Mouse (Mus musculus): ENCODE results near the gene Dmbx1. TPM values are rescaled to one million over a fixed set of nuclear protein-coding genes. Genes with fewer than 3 reads are reported as not detected.
A peak's percentile ranks its signal among the peaks of the same experiment; 100 is the strongest.

Gene Dmbx1
- total and polyA plus RNA-seq, 2 experiments from 2014 or later = not detected

DNA sequence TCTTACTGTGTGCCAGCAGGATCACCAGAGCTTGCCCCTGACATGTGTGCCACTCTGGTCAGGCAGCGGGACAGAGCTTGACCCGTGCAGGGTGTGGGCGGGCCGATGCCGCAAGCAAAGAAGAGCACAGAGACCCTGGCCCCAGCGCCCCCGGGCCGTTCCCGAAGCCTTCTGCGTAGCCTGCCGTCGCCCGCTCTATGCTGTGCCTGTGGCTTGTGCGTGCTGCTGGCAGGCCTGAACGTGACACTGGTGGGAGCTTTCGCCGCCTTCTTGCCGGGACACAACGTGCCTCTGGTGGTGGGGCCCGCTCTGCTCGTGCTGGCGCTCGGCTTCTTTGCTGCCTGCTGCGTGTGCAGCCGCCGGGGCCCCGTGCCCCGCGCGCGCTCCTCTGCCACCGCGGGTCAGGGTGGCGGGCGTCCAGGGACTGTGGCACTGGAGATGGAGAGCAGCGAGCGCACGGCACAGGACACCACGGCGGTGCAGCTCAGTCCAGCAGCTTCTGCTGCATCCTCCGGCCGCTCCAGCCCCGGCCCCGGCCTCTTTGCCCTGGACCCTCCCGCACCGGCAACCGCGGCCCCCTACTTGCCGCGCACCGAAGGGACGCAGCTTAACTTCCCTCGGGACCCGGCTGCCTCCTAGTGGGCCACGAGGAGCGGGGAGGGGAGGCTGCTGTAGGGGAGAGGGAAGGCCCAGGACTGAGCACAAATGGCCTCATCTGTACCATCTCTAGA, 41.7 kb downstream of the Dmbx1 start:
- Histone ChIP-seq H3K9ac (replicated peaks; ENCODE audit: low read depth, low read length) (no peak overlapping the region; the same call in 1 of the 2 replicates), H3K36me3 (replicated peaks; ENCODE audit: control insufficient read depth, insufficient read depth, low read length) (no peaks in the 10 kb centered on the region), H3K4me2 (ENCODE audit: low read depth, low read length) (peak overlapping the region; percentile 62), H3K4me1 (ENCODE audit: control insufficient read depth, insufficient read depth) (peaks cover 6% of the 10 kb centered on the region), H3K27ac (ENCODE audit: low read depth) (no peak overlapping the region), H3K27me3 (ENCODE audit: control insufficient read depth, insufficient read depth, low read length) (peaks cover 69% of the 10 kb centered on the region), H3K9me3 (replicated peaks; ENCODE audit: control insufficient read depth, low read length) (no peaks in the 10 kb centered on the region), H3K4me3 (ENCODE audit: low read depth, low read length) (peak overlapping the region; percentile 41)
- no peak for DNase-seq (ENCODE audit: low spot score)
- peak; percentile 33 for TF ChIP-seq CTCF (IDR thresholded peaks at IDR 0.05; ENCODE audit: low read depth)
- TF ChIP-seq EP300 (IDR thresholded peaks at IDR 0.05; ENCODE audit: low read depth) = no peak
- WGBS = 2% methylated on average over 53 of the region's 56 CpGs
- peak; percentile 40 for ATAC-seq (ENCODE audit: insufficient read depth, low read depth)

DNA sequence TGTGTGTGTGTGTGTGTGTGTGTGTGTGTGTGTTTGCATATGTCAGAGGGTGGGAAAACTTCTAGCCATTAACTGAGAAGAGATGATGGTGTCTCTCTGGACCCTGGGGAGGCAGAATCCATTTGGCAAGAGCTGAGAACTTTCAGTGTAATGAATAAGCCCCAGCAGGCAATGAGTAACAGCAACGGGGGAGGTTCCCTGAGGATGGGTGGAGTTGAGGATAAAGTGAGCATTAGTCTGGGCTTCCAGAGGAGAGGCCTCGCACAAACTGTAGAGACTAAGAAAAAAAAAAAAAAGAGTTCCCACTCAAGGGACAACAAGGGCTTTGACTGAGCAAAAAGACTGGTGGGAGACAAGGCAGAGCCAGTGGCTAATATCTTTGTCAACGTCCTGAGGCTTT, 45.4 kb downstream of the Dmbx1 start:
- no peak for DNase-seq (ENCODE audit: low spot score)
- Histone ChIP-seq H3K4me3 (ENCODE audit: low read depth, low read length) (no peak overlapping the region), H3K27ac (ENCODE audit: low read depth) (no peak overlapping the region), H3K4me1 (ENCODE audit: control insufficient read depth, insufficient read depth) (peaks cover 10% of the 10 kb centered on the region), H3K9ac (replicated peaks; ENCODE audit: low read depth, low read length) (no peak overlapping the region), H3K9me3 (replicated peaks; ENCODE audit: control insufficient read depth, low read length) (no peaks in the 10 kb centered on the region), H3K36me3 (replicated peaks; ENCODE audit: control insufficient read depth, insufficient read depth, low read length) (no peaks in the 10 kb centered on the region), H3K27me3 (ENCODE audit: control insufficient read depth, insufficient read depth, low read length) (peaks cover 69% of the 10 kb centered on the region), H3K4me2 (ENCODE audit: low read depth, low read length) (no peak overlapping the region)
- TF ChIP-seq EP300 (IDR thresholded peaks at IDR 0.05; ENCODE audit: low read depth) (no peak), CTCF (IDR thresholded peaks at IDR 0.05; ENCODE audit: low read depth) (no peak)
- 8% methylated on average over 3 of the region's 3 CpGs for WGBS
- ATAC-seq (ENCODE audit: insufficient read depth, low read depth) = no peak

DNA sequence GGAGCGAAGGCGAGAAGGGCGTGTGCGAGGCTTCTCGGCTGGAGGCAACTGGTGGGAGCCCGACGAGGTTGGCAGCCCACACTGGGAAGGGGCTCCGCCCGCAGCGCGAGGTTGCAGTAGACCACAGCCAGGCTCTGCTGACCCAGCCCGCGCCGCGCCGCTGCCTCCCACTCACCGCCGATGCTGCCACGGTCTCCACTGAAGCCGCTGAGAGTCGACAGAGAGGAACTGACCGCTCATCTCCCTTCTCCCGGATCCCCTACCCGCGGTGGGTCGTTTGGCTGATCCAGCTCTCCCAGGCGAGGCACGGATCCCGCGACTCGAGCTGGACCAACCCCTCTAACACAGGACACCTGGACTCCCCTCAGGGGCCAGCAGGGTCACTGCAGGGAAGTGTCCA, 49.2 kb downstream of the Dmbx1 start, which contains the start of gene 6430628N08Rik:
Gene 6430628N08Rik (plus strand): TSS at position 113 of the 400 bp plus-strand sequence.
- TF ChIP-seq CTCF (IDR thresholded peaks at IDR 0.05; ENCODE audit: low read depth) (no peak), EP300 (IDR thresholded peaks at IDR 0.05; ENCODE audit: low read depth) (no peak)
- H3K9ac ChIP-seq (replicated peaks; ENCODE audit: low read depth, low read length) = no peak within 1 kb of the TSS
- DNase-seq (ENCODE audit: low spot score) (no peak), ATAC-seq (ENCODE audit: insufficient read depth, low read depth) (no peak)
- H3K27me3 ChIP-seq (ENCODE audit: control insufficient read depth, insufficient read depth, low read length) = peaks cover 42% of the 10 kb centered on the region
- WGBS = 1% methylated on average over 31 of the region's 31 CpGs
- peak within 1 kb of the TSS; percentile 51 for H3K4me2 ChIP-seq (ENCODE audit: low read depth, low read length)
- H3K36me3 ChIP-seq (replicated peaks; ENCODE audit: control insufficient read depth, insufficient read depth, low read length) = no peaks in the 10 kb centered on the region
- 0 out of 2 replicates have a peak, but pooled peaks cover 4% of the 10 kb centered on the region for H3K4me1 ChIP-seq (ENCODE audit: control insufficient read depth, insufficient read depth)
- no peak within 1 kb of the TSS for H3K27ac ChIP-seq (ENCODE audit: low read depth)
- H3K9me3 ChIP-seq (replicated peaks; ENCODE audit: control insufficient read depth, low read length) = no peaks in the 10 kb centered on the region
- peak within 1 kb of the TSS; percentile 25 for H3K4me3 ChIP-seq (ENCODE audit: low read depth, low read length)

DNA sequence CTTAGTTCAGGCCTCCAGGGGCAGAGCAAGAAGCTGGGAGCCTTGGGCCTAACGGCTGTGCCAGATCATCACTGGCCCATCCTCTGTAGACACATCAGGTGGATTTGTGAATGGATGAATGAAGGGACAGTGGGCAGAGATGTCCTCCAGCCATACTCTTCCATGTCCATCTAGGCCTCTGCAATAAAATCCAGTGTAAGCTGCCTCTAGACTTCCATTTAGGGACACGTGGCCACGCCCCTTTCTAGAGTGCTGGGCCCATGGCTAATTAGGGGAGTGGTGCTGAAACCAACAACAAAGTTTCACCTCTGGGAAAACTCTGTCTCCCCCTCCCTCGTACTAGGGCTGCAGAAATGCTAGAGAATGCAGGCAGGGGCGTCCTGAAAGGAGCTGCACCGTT, 49.7 kb downstream of the Dmbx1 start:
- TF ChIP-seq EP300 (IDR thresholded peaks at IDR 0.05; ENCODE audit: low read depth) (no peak), CTCF (IDR thresholded peaks at IDR 0.05; ENCODE audit: low read depth) (no peak)
- 14% methylated on average over 6 of the region's 6 CpGs for WGBS
- Histone ChIP-seq H3K9ac (replicated peaks; ENCODE audit: low read depth, low read length) (no peak overlapping the region), H3K4me3 (ENCODE audit: low read depth, low read length) (peak overlapping the region; percentile 25), H3K4me2 (ENCODE audit: low read depth, low read length) (peak overlapping the region; percentile 51), H3K27me3 (ENCODE audit: control insufficient read depth, insufficient read depth, low read length) (peaks cover 40% of the 10 kb centered on the region), H3K27ac (ENCODE audit: low read depth) (no peak overlapping the region), H3K36me3 (replicated peaks; ENCODE audit: control insufficient read depth, insufficient read depth, low read length) (no peaks in the 10 kb centered on the region), H3K4me1 (ENCODE audit: control insufficient read depth, insufficient read depth) (0 out of 2 replicates have a peak, but pooled peaks cover 4% of the 10 kb centered on the region), H3K9me3 (replicated peaks; ENCODE audit: control insufficient read depth, low read length) (no peaks in the 10 kb centered on the region)
- no peak for ATAC-seq (ENCODE audit: insufficient read depth, low read depth)
- DNase-seq (ENCODE audit: low spot score) = no peak

DNA sequence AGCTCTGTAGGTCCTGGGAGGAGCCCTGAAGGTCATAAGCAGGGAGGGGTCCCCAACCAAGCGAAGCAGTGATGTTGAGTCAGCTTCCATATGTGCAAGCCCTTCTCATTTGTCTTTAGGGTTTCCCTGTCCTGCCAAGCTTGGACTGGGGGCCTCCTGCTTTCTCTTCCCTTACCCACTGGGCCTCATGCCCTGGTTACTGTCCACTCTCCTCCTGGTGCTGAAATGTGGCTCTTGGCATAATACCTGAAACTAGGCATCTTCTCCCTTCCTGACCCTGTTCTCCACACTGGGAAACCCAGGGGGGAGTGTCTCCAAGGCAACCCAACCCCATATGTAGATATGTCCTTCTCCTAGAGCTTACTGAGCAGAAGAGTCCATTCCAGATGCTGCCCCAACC, 52.9 kb downstream of the Dmbx1 start:
- no peak overlapping the region for H3K4me2 ChIP-seq (ENCODE audit: low read depth, low read length)
- no peak overlapping the region for H3K9ac ChIP-seq (replicated peaks; ENCODE audit: low read depth, low read length)
- peaks cover 35% of the 10 kb centered on the region for H3K27me3 ChIP-seq (ENCODE audit: control insufficient read depth, insufficient read depth, low read length)
- DNase-seq (ENCODE audit: low spot score) (no peak), ATAC-seq (ENCODE audit: insufficient read depth, low read depth) (no peak)
- H3K4me1 ChIP-seq (ENCODE audit: control insufficient read depth, insufficient read depth) = 0 out of 2 replicates have a peak, but pooled peaks cover 4% of the 10 kb centered on the region
- H3K4me3 ChIP-seq (ENCODE audit: low read depth, low read length) = no peak overlapping the region
- H3K9me3 ChIP-seq (replicated peaks; ENCODE audit: control insufficient read depth, low read length) = no peaks in the 10 kb centered on the region
- 25% methylated on average over 1 of the region's 1 CpGs for WGBS
- H3K36me3 ChIP-seq (replicated peaks; ENCODE audit: control insufficient read depth, insufficient read depth, low read length) = no peaks in the 10 kb centered on the region
- H3K27ac ChIP-seq (ENCODE audit: low read depth) = no peak overlapping the region
- TF ChIP-seq EP300 (IDR thresholded peaks at IDR 0.05; ENCODE audit: low read depth) (no peak), CTCF (IDR thresholded peaks at IDR 0.05; ENCODE audit: low read depth) (no peak)

Measured in heart, postnatal 0 days (tissue).